Mouse (Mus musculus) G1E (cell line): ENCODE measurements around the gene Dhx58.

Experiments used
- CTCF ChIP-seq: IDR thresholded peaks from 2 replicates; pipeline ENCODE4 v1.5.1; 2012; ENCODE audit warnings: low read depth, low read length, inconsistent platforms, mixed read lengths
- GATA1 ChIP-seq: IDR thresholded peaks from 2 replicates; pipeline ENCODE4 v1.6.1; 2012; ENCODE audit warnings: borderline replicate concordance, low read length, inconsistent platforms, mixed read lengths
- GATA2 ChIP-seq: IDR thresholded peaks from 2 replicates; pipeline ENCODE4 v1.6.1; 2012; ENCODE audit warnings: low read depth, low read length, inconsistent platforms, borderline replicate concordance
- POLR2AphosphoS5 ChIP-seq: IDR thresholded peaks from 2 replicates; pipeline ENCODE4 v1.6.1; 2012; ENCODE audit warnings: low read depth, low read length, inconsistent platforms; ENCODE audit not compliant: insufficient replicate concordance

- TF ChIP-seq CTCF (no peak), GATA1 (no peak), POLR2AphosphoS5 (no peak), GATA2 (no peak)
These were observed 18.7 kb downstream of the Dhx58 start for GRCm38 (mm10) chr11:100685371-100685770.
